ENCODE assay signal across 8 mouse cellular contexts in genomic region chr3:107094028-107094427, GRCm38 (mm10). TPM values are rescaled to one million over a fixed set of nuclear protein-coding genes. Genes with fewer than 3 reads are reported as not detected.
DNase-seq lines count a peak whose midpoint lies in the region; ATAC-seq lines count a peak whose summit lies in the region.

No protein-coding gene starts in this region.

- DNase-seq in frontal cortex, postnatal 14 days (ENCODE audit: low spot score in 2 of 2) = no peak
- peak; percentile 72 for DNase-seq in 3T3-L1 (ENCODE audit: low read depth, low spot score)
- DNase-seq in adrenal gland, postnatal 25 days = peak; percentile 24
- DNase-seq in embryo, embryonic 9.5 days (ENCODE audit: extremely low spot score) = peak; percentile 41
- peak; percentile 35 for DNase-seq in hindlimb bud, embryonic 11.5 days (ENCODE audit: extremely low spot score, low read depth, low spot score)
- DNase-seq in lung, postnatal 25 days (ENCODE audit: low spot score) = peak; percentile 37
- peak; percentile 38 for DNase-seq in skeletal muscle tissue, adult 2 months (ENCODE audit: low read depth, low spot score)

- peak; percentile 44; the same call in 1 of the 2 replicates for ATAC-seq in frontal cortex, adult (ENCODE audit: low TSS enrichment)

RNA-seq across cellular contexts. Expression of gene Kcna2, which starts 6.9 kb away (rescaled TPM):
- 0.95 and 1.2 TPM in 2 replicates for total RNA-seq in adrenal gland, postnatal 25 days (2021)

RNA-seq across cellular contexts. Expression of gene Kcna3, which starts 58.1 kb away (rescaled TPM):
- 0.79 TPM in 1 of 2 replicates, not detected in the other for total RNA-seq in adrenal gland, postnatal 25 days (2021)

Comparison
In these comparisons a context has a peak if more than half of its experiments do, and no peak if none do; other contexts are left out.
1. DNase-seq: peak in 3T3-L1 (single experiment), adrenal gland, postnatal 25 days (single experiment), embryo, embryonic 9.5 days (single experiment), hindlimb bud, embryonic 11.5 days (single experiment), lung, postnatal 25 days (single experiment) and skeletal muscle tissue, adult 2 months (single experiment); none in frontal cortex, postnatal 14 days (0 of 2).